Mouse (Mus musculus) cerebellum, postnatal 14 days (tissue): ENCODE measurements around the gene Gm17324.

Experiments
- DNase-seq, 2 experiments: peaks; one replicate each; pipeline ENCODE4 v3.0.0; 2021; ENCODE audit warnings: mixed read lengths in 2 of 2

The Gm17324 gene

GRCm38 (mm10) chr9:78463337-78463736 is 14.8 kb upstream of the Gm17324 start:
- DNase-seq = no peak

DNA sequence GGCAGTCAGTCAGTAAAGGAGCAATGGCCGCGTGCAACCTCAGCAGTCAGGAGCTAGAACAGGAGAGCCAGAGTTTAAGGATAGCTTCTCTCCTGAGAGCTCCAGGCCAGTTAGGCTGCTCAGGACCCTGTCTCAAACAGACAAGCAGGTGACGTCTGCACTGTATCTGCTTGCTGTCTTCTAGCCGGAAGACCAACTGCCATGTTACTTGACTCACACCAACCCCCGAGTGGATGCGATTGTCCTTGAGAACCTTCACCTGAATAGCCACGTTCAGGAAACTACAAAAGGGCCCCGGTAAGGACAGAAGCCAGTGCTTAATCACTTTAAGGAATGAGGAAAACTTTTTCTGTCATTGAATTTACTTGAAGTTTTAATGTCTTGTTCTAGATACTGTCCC is 8.4 kb upstream of the Gm17324 start:
- no peak for DNase-seq

DNA sequence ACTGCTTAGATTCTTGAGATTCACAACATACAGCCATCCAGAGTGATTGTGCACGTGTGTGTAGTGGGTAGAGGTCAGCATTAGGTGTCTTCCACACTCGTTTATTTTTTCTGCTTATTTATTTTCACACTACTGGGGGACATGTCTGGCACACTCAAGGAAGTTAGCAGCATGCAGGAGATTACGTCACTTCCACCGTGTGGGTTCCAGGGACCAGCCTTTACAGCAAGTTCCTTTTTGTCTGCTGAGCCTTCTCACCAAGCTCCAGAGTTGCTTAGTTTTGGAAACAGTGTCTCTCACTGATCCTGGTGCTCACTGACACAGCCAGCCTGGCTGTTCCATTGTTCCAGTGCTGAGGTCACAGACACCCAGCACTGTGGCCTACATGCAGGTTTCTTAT is 2.8 kb upstream of the Gm17324 start:
- DNase-seq = no peak

DNA sequence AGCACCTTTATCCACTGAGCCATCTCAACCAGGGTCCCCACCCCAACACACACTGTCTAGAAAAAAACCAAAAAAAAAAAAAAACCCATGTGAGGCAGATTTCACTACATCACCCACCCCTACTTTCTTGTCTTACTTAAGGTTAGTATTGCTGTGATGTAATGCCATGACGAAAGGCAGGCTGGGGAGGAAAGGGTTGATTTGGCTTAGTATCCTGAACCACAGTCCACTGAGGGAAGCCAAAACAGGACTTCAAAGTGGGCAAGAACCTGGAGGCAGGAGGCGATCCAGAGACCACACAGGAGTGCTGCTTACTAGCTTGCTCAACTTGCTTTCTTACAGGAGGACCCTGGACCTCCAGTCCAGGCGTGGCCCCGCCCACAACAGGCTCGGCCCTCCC is 1.8 kb upstream of the Gm17324 start:
- no peak for DNase-seq

- peak in 1 of 2 experiments; percentile 11 for DNase-seq
Observed at GRCm38 (mm10) chr9:78447606-78447972, 997 bp downstream of the Gm17324 start.

DNA sequence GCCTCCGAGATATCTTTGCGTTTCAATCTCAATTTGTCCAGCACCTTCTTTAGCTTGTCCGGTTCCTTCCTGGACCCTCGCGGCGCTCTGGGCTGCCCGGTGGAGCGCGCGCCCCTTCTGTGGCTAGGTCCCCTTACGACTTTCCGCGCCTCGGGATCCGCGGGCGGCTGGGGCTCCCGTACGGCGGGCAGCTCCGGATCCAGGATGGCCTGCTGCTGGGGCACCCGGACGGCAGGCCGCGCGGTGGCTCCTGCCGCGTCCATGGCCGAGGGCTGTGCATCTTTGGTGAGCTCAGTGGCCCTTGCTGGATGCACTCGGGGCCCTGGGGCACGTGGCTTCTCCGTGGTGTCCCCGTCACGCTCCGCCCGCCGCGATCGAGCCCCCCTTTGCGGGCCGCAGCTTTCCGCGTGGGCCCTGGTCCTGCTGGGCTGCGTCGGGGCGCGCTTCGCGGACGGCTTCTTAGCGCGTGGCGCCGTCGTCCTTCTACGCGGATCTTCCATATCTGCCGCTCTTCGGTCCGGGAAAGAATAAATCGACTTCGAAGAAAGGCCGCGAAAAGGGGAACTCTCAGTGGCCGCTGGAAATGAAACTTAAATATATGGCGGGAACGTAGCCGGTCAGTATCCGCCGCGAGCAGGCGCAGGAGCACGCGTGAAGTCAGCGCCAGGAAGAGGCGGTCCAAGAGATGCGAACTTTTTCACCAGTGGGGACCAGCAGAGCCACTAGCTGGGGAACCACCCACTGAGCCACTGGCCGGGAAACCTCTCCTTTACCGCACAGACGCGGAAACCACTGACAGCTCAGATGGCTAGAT is 5.8 kb downstream of the Gm17324 start, which contains the start of gene Cgas:
Gene Cgas, minus strand, starts transcription at position 659 of the 814 bp plus-strand sequence.
- peak; percentile 9 to 15 for DNase-seq

- DNase-seq = no peak
Observed at GRCm38 (mm10) chr9:78442237-78442578, 6.4 kb downstream of the Gm17324 start.

DNA sequence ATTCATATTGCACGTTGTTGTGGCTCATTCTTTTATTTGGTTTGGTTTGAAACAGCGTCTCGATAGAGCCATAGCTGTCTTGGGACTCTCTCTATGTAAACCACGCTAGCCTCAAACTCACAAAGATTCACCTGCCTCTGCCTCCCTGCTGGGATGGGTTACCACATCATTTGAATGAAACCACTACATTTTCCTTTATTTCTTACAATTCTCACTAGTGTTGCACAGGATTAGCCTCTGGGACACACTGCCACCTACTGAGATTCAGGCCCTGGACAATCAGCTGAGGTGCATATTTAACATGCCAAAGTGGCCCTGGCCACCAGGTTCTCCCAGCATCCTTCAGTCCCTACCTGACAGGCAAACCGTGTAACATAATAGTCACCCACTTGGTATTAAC is 9.2 kb downstream of the Gm17324 start:
- no peak for DNase-seq

DNA sequence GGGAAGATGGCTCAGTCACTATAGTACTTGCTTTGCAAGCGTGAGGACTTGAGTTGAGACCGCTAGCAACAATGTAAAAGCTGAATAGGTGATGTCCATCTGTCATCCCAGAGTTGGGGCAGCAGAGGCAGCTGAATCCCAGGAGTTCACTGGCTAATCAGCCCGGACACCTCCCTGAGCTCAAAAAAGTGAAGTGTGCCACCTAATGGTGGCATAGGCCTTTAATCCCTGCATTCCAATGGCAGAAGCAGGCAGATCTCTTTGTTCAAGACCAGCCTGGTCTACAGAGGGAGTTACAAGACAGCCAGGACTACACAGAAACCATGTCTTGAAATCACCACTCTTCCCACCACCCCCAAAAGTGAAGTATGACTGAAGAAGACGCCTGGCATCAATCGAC is 16.1 kb downstream of the Gm17324 start:
- DNase-seq = no peak

DNA sequence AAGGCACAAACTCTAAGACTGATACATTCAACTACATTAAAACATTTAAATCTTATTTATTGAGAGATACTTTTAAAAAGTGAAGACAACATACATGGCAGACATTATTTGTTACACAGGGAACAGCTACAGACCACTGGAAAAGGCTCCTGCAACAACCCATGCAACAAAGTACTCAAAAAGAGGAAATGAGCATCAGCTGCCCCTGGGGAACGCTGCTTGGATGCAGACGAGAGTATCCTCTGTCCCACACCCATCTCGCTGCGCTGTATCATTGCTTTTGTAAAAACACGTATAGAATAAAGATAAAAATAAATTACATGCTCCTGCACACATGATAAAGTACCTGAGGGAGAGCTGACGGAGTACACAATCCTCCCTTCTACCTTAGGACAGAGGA is 18.1 kb downstream of the Gm17324 start:
- DNase-seq = no peak

GRCm38 (mm10) chr9:78429551-78429950 is 19.0 kb downstream of the Gm17324 start:
- no peak for DNase-seq

GRCm38 (mm10) chr9:78428870-78429432 is 19.6 kb downstream of the Gm17324 start:
- DNase-seq = no peak

- DNase-seq = no peak
Observed at GRCm38 (mm10) chr9:78428185-78428584, 20.4 kb downstream of the Gm17324 start.

DNA sequence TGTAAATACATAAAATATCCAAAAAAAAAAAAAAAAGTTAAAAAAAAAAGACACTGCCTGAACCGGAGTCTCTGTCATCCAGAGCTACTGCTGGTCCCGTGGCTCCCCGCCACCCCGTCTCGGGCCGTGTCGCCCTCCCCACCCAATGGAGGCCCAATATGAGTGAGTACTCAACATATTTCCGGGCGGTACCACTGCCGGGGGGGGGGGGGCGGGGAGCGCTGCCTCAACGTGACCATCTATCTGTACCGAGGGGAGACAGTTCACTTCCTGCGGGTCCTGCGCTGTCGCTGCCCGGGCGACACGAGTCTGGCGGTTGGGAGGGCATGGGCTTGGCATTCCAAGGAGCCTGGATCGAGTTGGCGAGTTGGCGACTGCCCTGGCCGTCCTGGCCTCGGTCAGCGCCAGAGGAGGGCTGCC is 21.2 kb downstream of the Gm17324 start:
- peak; percentile 21 to 32 for DNase-seq

DNA sequence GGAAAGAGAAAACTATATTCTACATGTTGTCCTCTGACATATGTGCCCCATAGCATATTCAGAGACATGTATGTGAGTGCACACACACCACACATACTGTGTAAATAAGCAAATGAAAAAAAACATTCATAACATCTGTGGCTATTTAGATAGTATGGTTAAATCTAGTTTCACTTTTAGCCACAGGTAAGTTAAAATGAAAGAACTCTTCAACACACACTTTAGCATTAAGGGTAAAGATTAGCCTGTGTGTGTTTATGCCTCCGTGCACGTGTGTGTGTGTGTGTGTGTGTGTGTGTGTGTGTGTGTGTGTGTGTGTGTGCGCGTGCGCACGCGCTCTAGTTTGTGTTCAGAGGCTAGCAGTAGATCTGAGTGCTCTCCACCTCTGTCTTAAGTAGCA is 47.0 kb downstream of the Gm17324 start:
- DNase-seq = no peak

DNA sequence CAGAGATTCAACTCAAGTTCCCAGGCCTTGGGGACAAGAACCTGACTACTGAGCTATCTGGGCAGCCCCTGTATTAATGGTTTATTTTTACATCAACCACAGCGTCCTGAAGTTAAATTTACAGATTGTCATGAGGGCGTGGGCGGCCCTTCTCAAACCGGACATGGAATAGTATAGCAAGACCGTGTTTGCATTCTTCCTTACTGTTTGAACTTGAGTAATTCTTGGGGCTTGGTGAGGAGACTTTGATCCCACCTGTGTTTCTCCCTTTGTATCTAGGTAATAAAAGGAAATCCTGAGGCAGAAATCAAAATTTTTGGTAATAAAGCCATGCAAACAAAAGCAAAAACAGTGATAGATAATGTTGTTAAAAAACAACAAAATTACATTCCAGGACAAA is 48.0 kb downstream of the Gm17324 start:
- DNase-seq = no peak
